Mouse (Mus musculus): ENCODE measurements around the gene Akap6.
"Not testable (repeated sequence)": the region's sequence is repeated elsewhere in the genome, so short reads cannot be mapped to it uniquely, and the experiment has no call there.

DNA sequence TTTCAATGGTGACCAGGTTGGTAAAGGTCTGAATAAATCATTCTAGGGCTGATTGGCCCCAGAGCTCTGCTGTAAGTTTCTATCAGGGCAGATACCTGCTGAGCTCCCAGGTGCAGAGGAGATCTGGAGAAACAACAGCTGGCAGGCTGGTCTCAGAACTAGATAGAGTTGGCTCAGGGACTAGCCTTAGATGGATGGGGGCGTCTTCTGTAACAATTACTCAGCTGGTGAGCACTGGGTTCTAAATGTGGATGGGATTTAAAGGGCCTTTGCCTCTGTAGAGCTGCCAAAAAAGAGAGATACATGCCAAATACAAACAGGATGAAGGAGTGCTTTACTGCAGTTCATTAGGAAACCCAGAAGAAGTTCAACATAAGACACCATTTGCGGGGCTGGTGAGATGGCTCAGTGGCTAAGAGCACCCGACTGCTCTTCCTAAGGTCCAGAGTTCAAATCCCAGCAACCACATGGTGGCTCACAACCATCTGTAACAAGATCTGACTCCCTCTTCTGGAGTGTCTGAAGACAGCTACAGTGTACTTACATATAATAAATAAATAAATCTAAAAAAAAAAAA, 24.9 kb downstream of the Akap6 start:
- TF ChIP-seq USF1 (IDR thresholded peaks at IDR 0.05; ENCODE audit: low read depth, low read length); CTCF (conservative IDR thresholded peaks at IDR 0.05 in 1 of 2, IDR thresholded peaks at IDR 0.05 in 1 of 2; ENCODE audit: low read depth in 2 of 2, low read length in 2 of 2); ZMIZ1 (IDR thresholded peaks at IDR 0.05; ENCODE audit: low read depth, low read length); ZNF384 (IDR thresholded peaks at IDR 0.05; ENCODE audit: low read depth, low read length); POLR2A (IDR thresholded peaks at IDR 0.05; ENCODE audit: low read depth, low read length); NELFE (IDR thresholded peaks at IDR 0.05; ENCODE audit: low read depth, low read length); RAD21 (IDR thresholded peaks at IDR 0.05; ENCODE audit: low read depth, low read length); CHD2 (IDR thresholded peaks at IDR 0.05; ENCODE audit: low read length); MAFK (IDR thresholded peaks at IDR 0.05; ENCODE audit: insufficient replicate concordance, low read length): not testable (repeated sequence)
